Mouse (Mus musculus) C2C12 (cell line): ENCODE data around the gene Lmo7.

ENCODE experiments used
- CTCF ChIP-seq: IDR thresholded peaks from one replicate; pipeline ENCODE4 v1.5.1; 2011; ENCODE audit not compliant: control insufficient read depth, insufficient read depth, insufficient read length
- FOSL1 ChIP-seq: IDR thresholded peaks from one replicate; pipeline ENCODE4 v1.8.0; 2011; ENCODE audit warnings: mild to moderate bottlenecking, low read length; ENCODE audit not compliant: poor library complexity, insufficient read depth, severe bottlenecking
- MAX ChIP-seq: IDR thresholded peaks from one replicate; pipeline ENCODE4 v1.6.1; 2011; ENCODE audit warnings: mild to moderate bottlenecking, control low read depth
- MYOD1 ChIP-seq: IDR thresholded peaks from one replicate; pipeline ENCODE4 v1.6.1; 2011; ENCODE audit warnings: low read depth; ENCODE audit not compliant: control insufficient read depth, insufficient read length
- MYOG ChIP-seq: IDR thresholded peaks from one replicate; pipeline ENCODE4 v1.6.1; 2011; ENCODE audit not compliant: control insufficient read depth, insufficient read length; ENCODE audit errors: extremely low read depth

DNA sequence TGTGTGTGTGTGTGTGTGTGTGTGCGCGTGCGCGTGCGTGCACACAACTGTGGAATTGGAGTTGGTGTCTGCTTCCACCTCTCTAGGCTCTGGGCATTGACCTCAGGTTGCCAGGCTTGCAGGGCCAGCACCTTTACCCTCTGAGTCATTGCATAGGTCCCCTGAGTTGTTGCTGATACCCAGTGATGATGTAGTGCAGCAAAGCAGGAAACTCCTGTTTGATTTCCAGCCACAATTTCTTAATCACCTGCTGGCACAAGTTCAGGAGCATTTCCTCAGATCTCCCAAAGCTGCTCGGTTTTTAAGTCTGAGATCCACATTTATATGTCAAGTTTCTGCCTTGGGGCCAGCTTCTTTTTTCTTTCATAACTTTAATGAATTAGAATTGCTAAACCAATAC lies 92.6 kb downstream of the Lmo7 start:
- TF ChIP-seq CTCF (no peak), MYOD1 (no peak), MAX (no peak), MYOG (no peak), FOSL1 (no peak)
